Mouse (Mus musculus) liver, embryonic 16.5 days (tissue): ENCODE measurements around the gene Pex11a. TPM values are rescaled to one million over a fixed set of nuclear protein-coding genes. Genes with fewer than 3 reads are reported as not detected.
A peak's percentile ranks its signal among the peaks of the same experiment; 100 is the strongest.
"Not testable (repeated sequence)": the region's sequence is repeated elsewhere in the genome, so short reads cannot be mapped to it uniquely, and the experiment has no call there.

Source experiments
- ATAC-seq: fragments of 200-750 bp; cut with Nextera tagmentation; 2 replicates; pipeline ENCODE4 v1.8.0; 2017; ENCODE audit warnings: low read depth, mild to moderate bottlenecking, moderate number of reproducible peaks, moderate library complexity
- H3K27ac ChIP-seq: fragments of 300-500 bp; sonication (generic); 2 replicates; pipeline ENCODE4 v1.5.1; 2014; ENCODE audit warnings: mild to moderate bottlenecking, low read length
- H3K27me3 ChIP-seq: fragments of 300-500 bp; sonication (generic); 2 replicates; pipeline ENCODE4 v1.6.1; 2014; ENCODE audit warnings: low read depth, low read length, mixed read lengths; ENCODE audit not compliant: control insufficient read depth, insufficient read depth
- H3K36me3 ChIP-seq: fragments of 300-500 bp; sonication (generic); 2 replicates; pipeline ENCODE4 v1.6.1; 2014; ENCODE audit warnings: mild to moderate bottlenecking; ENCODE audit not compliant: control insufficient read depth, insufficient read depth
- H3K4me1 ChIP-seq: fragments of 300-500 bp; sonication (generic); 2 replicates; pipeline ENCODE4 v1.6.1; 2014; ENCODE audit warnings: low read depth, low read length, mixed read lengths; ENCODE audit not compliant: control insufficient read depth
- H3K4me2 ChIP-seq: fragments of 300-500 bp; sonication (generic); 2 replicates; pipeline ENCODE4 v1.6.1; 2014; ENCODE audit warnings: low read depth, low read length, mixed read lengths
- H3K4me3 ChIP-seq: fragments of 300-500 bp; sonication (generic); 2 replicates; pipeline ENCODE4 v1.5.1; 2014; ENCODE audit warnings: low read depth, mild to moderate bottlenecking, low read length
- H3K9ac ChIP-seq: fragments of 300-500 bp; sonication (generic); 2 replicates; pipeline ENCODE4 v1.6.1; 2014; ENCODE audit warnings: low read depth, low read length
- H3K9me3 ChIP-seq: fragments of 300-500 bp; sonication (generic); replicated peaks from 2 replicates; pipeline ENCODE4 v1.6.1; 2016; ENCODE audit warnings: low read length; ENCODE audit not compliant: control insufficient read depth
- WGBS: fragments of 180-500 bp; shearing (Covaris S2); extraction: QIAGEN DNeasy Blood & Tissue Kit; methylation state at CpG from one replicate; pipeline ENCODE4 v1.1.7; 2014; ENCODE audit not compliant: insufficient replicate concordance; 5-methylcytosine and 5-hydroxymethylcytosine counted together
- polyA plus RNA-seq: library from polyadenylated mRNA; unstranded; fragments of >200 nt; fragmentation: Nextera tagmentation; extraction: Ambion mirVana; gene quantifications from 2 replicates; pipeline ENCODE4 v1.2.1, GENCODE M21; 2015

The Pex11a gene
- polyA plus RNA-seq = 4.5 and 4.9 TPM in 2 replicates

- no peaks in the 10 kb centered on the region for H3K27me3 ChIP-seq
- H3K4me3 ChIP-seq = peak within 1 kb of the TSS; percentile 69
- H3K4me2 ChIP-seq = peak within 1 kb of the TSS; percentile 92
- peak; percentile 78 for ATAC-seq
- no peak within 1 kb of the TSS for H3K27ac ChIP-seq
- peaks cover 8% of the 10 kb centered on the region for H3K4me1 ChIP-seq
- H3K9ac ChIP-seq = peak within 1 kb of the TSS; percentile 62
- WGBS = 2% methylated on average over 46 of the region's 46 CpGs
- H3K36me3 ChIP-seq = no peaks in the 10 kb centered on the region
- no peaks in the 10 kb centered on the region for H3K9me3 ChIP-seq
Observed at GRCm38 (mm10) chr7:79742659-79743536, at the start of gene Pex11a, which contains the start of gene Wdr93. Gene Pex11a, minus strand, starts transcription at chr7:79743131. Gene Wdr93, plus strand, starts transcription at chr7:79743163.

GRCm38 (mm10) chr7:79789812-79790211, 46.9 kb upstream of the Pex11a start:
- not testable (repeated sequence) for H3K9ac ChIP-seq, H3K36me3 ChIP-seq, H3K4me3 ChIP-seq, H3K9me3 ChIP-seq, H3K27ac ChIP-seq, H3K4me1 ChIP-seq, H3K4me2 ChIP-seq
- H3K27me3 ChIP-seq = peaks cover 40% of the 10 kb centered on the region
- 38% methylated on average over 2 of the region's 2 CpGs for WGBS
- peak; percentile 79 for ATAC-seq

GRCm38 (mm10) chr7:79786295-79786694, 43.4 kb upstream of the Pex11a start:
- WGBS = 19% methylated on average over 6 of the region's 6 CpGs
- H3K4me1 ChIP-seq = no peaks in the 10 kb centered on the region
- no peak overlapping the region for H3K4me3 ChIP-seq
- no peaks in the 10 kb centered on the region for H3K36me3 ChIP-seq
- no peaks in the 10 kb centered on the region for H3K9me3 ChIP-seq
- H3K9ac ChIP-seq = no peak overlapping the region
- H3K27ac ChIP-seq = no peak overlapping the region
- H3K27me3 ChIP-seq = peaks cover 7% of the 10 kb centered on the region
- no peak overlapping the region for H3K4me2 ChIP-seq
- peak; percentile 33; the same call in 1 of the 2 replicates for ATAC-seq

GRCm38 (mm10) chr7:79782516-79782855, 39.6 kb upstream of the Pex11a start:
- H3K27ac ChIP-seq = no peak overlapping the region
- no peaks in the 10 kb centered on the region for H3K4me1 ChIP-seq
- no peak overlapping the region for H3K9ac ChIP-seq
- no peaks in the 10 kb centered on the region for H3K36me3 ChIP-seq
- no peak for ATAC-seq
- no peak overlapping the region for H3K4me2 ChIP-seq
- H3K4me3 ChIP-seq = no peak overlapping the region
- no peaks in the 10 kb centered on the region for H3K9me3 ChIP-seq
- WGBS = 52% methylated on average over 2 of the region's 2 CpGs
- H3K27me3 ChIP-seq = no peaks in the 10 kb centered on the region

GRCm38 (mm10) chr7:79781826-79782515, 39.0 kb upstream of the Pex11a start:
- no peaks in the 10 kb centered on the region for H3K36me3 ChIP-seq
- no peaks in the 10 kb centered on the region for H3K4me1 ChIP-seq
- H3K9ac ChIP-seq = no peak overlapping the region
- H3K4me3 ChIP-seq = no peak overlapping the region
- peak overlapping the region; percentile 86; the same call in 1 of the 2 replicates for H3K27ac ChIP-seq
- no peak overlapping the region for H3K4me2 ChIP-seq
- no peaks in the 10 kb centered on the region for H3K9me3 ChIP-seq
- H3K27me3 ChIP-seq = no peaks in the 10 kb centered on the region
- WGBS = 65% methylated on average over 11 of the region's 11 CpGs
- ATAC-seq = no peak

GRCm38 (mm10) chr7:79780647-79781626, 38.0 kb upstream of the Pex11a start:
- no peak overlapping the region for H3K9ac ChIP-seq
- peak overlapping the region; percentile 37 for H3K4me3 ChIP-seq
- peak overlapping the region; percentile 58 for H3K4me2 ChIP-seq
- peak overlapping the region; percentile 86 for H3K27ac ChIP-seq
- no peaks in the 10 kb centered on the region for H3K27me3 ChIP-seq
- no peaks in the 10 kb centered on the region for H3K4me1 ChIP-seq
- peak; percentile 80 for ATAC-seq
- H3K9me3 ChIP-seq = no peaks in the 10 kb centered on the region
- no peaks in the 10 kb centered on the region for H3K36me3 ChIP-seq
- 15% methylated on average over 16 of the region's 16 CpGs for WGBS

GRCm38 (mm10) chr7:79771561-79772512, 28.9 kb upstream of the Pex11a start:
- Histone ChIP-seq H3K36me3 (no peaks in the 10 kb centered on the region), H3K4me1 (no peaks in the 10 kb centered on the region), H3K27ac (no peak overlapping the region), H3K9me3 (no peaks in the 10 kb centered on the region), H3K4me2 (no peak overlapping the region), H3K27me3 (no peaks in the 10 kb centered on the region), H3K9ac (no peak overlapping the region), H3K4me3 (no peak overlapping the region)
- 45% methylated on average over 15 of the region's 15 CpGs for WGBS
- ATAC-seq = no peak

GRCm38 (mm10) chr7:79769664-79770063, 26.7 kb upstream of the Pex11a start:
- Histone ChIP-seq H3K27ac (no peak overlapping the region), H3K9me3 (no peaks in the 10 kb centered on the region), H3K27me3 (no peaks in the 10 kb centered on the region), H3K4me1 (no peaks in the 10 kb centered on the region), H3K36me3 (no peaks in the 10 kb centered on the region), H3K9ac (no peak overlapping the region), H3K4me3 (no peak overlapping the region), H3K4me2 (no peak overlapping the region)
- WGBS = 61% methylated on average over 3 of the region's 3 CpGs
- no peak for ATAC-seq
